Mouse (Mus musculus): Measurements from ENCODE around the gene Tmem131l.

Gene Tmem131l

GRCm38 (mm10) chr3:84015484-84016016 is 24.4 kb downstream of the Tmem131l start:
- DNase-seq (ENCODE audit: low spot score in 2 of 2): no peak

- no peak for DNase-seq (ENCODE audit: low spot score in 2 of 2)
These were observed 28.8 kb downstream of the Tmem131l start for GRCm38 (mm10) chr3:84010995-84011663.

- no peak for DNase-seq (ENCODE audit: low spot score in 2 of 2)
These were observed 34.0 kb downstream of the Tmem131l start for GRCm38 (mm10) chr3:84005989-84006388.

- DNase-seq (ENCODE audit: low spot score in 2 of 2): no peak
These were observed 35.5 kb downstream of the Tmem131l start for GRCm38 (mm10) chr3:84004330-84005090.

GRCm38 (mm10) chr3:84002433-84003090 is 37.4 kb downstream of the Tmem131l start:
- no peak for DNase-seq (ENCODE audit: low spot score in 2 of 2)

- no peak for DNase-seq (ENCODE audit: low spot score in 2 of 2)
These were observed 42.4 kb downstream of the Tmem131l start for GRCm38 (mm10) chr3:83997563-83997962.

GRCm38 (mm10) chr3:83997036-83997435 is 42.9 kb downstream of the Tmem131l start:
- no peak for DNase-seq (ENCODE audit: low spot score in 2 of 2)

GRCm38 (mm10) chr3:83996086-83996485 is 43.9 kb downstream of the Tmem131l start:
- no peak for DNase-seq (ENCODE audit: low spot score in 2 of 2)

GRCm38 (mm10) chr3:83995254-83995830 is 44.6 kb downstream of the Tmem131l start:
- DNase-seq (ENCODE audit: low spot score in 2 of 2): no peak

- no peak for DNase-seq (ENCODE audit: low spot score in 2 of 2)
These were observed 45.6 kb downstream of the Tmem131l start for GRCm38 (mm10) chr3:83994217-83994839.

GRCm38 (mm10) chr3:83993089-83993516 is 46.9 kb downstream of the Tmem131l start:
- peak in 1 of 2 experiments; percentile 15 for DNase-seq (ENCODE audit: low spot score in 2 of 2)

GRCm38 (mm10) chr3:83991691-83992524 is 48.1 kb downstream of the Tmem131l start:
- no peak for DNase-seq (ENCODE audit: low spot score in 2 of 2)

GRCm38 (mm10) chr3:83988214-83988613 is 51.8 kb downstream of the Tmem131l start:
- no peak for DNase-seq (ENCODE audit: low spot score in 2 of 2)

- DNase-seq (ENCODE audit: low spot score in 2 of 2): no peak
These were observed 52.4 kb downstream of the Tmem131l start for GRCm38 (mm10) chr3:83987533-83988112.

- DNase-seq (ENCODE audit: low spot score in 2 of 2): no peak
These were observed 53.2 kb downstream of the Tmem131l start for GRCm38 (mm10) chr3:83986740-83987139.

GRCm38 (mm10) chr3:83985426-83985825 is 54.5 kb downstream of the Tmem131l start:
- DNase-seq (ENCODE audit: low spot score in 2 of 2): no peak

GRCm38 (mm10) chr3:83984379-83984778 is 55.6 kb downstream of the Tmem131l start:
- no peak for DNase-seq (ENCODE audit: low spot score in 2 of 2)

- no peak for DNase-seq (ENCODE audit: low spot score in 2 of 2)
These were observed 57.2 kb downstream of the Tmem131l start for GRCm38 (mm10) chr3:83982821-83983220.

- no peak for DNase-seq (ENCODE audit: low spot score in 2 of 2)
These were observed 59.6 kb downstream of the Tmem131l start for GRCm38 (mm10) chr3:83980231-83980872.

Data from frontal cortex, postnatal 36 days (tissue).